Mouse (Mus musculus) forebrain, embryonic 13.5 days (tissue): ENCODE data around the gene Fndc4. TPM values are rescaled to one million over a fixed set of nuclear protein-coding genes. Genes with fewer than 3 reads are reported as not detected.
A peak's percentile ranks its signal among the peaks of the same experiment; 100 is the strongest.

Experiments used
- ATAC-seq: fragments of 200-750 bp; cut with Nextera tagmentation; 2 replicates; pipeline ENCODE4 v1.8.0; 2017
- H3K27ac ChIP-seq: fragments of 300-500 bp; sonication (generic); 2 replicates; pipeline ENCODE4 v1.5.1; 2015; ENCODE audit warnings: inconsistent platforms, mild to moderate bottlenecking, moderate library complexity
- H3K27me3 ChIP-seq: fragments of 300-500 bp; sonication (generic); 2 replicates; pipeline ENCODE4 v1.6.1; 2015; ENCODE audit warnings: mild to moderate bottlenecking, inconsistent platforms
- H3K36me3 ChIP-seq: fragments of 300-500 bp; sonication (generic); 2 replicates; pipeline ENCODE4 v1.6.1; 2015; ENCODE audit warnings: mild to moderate bottlenecking, inconsistent platforms; ENCODE audit not compliant: poor library complexity, severe bottlenecking
- H3K4me1 ChIP-seq: fragments of 300-500 bp; sonication (generic); 2 replicates; pipeline ENCODE4 v1.6.1; 2015; ENCODE audit warnings: inconsistent platforms
- H3K4me2 ChIP-seq: fragments of 300-500 bp; sonication (generic); 2 replicates; pipeline ENCODE4 v1.6.1; 2015; ENCODE audit warnings: inconsistent platforms, mild to moderate bottlenecking, moderate library complexity
- H3K4me3 ChIP-seq: fragments of 300-500 bp; sonication (generic); 2 replicates; pipeline ENCODE4 v1.5.1; 2015; ENCODE audit warnings: mild to moderate bottlenecking, inconsistent platforms
- H3K9ac ChIP-seq: fragments of 300-500 bp; sonication (generic); 2 replicates; pipeline ENCODE4 v1.6.1; 2015; ENCODE audit warnings: mild to moderate bottlenecking, inconsistent platforms
- H3K9me3 ChIP-seq: fragments of 300-500 bp; sonication (generic); replicated peaks from 2 replicates; pipeline ENCODE4 v1.6.1; 2016; ENCODE audit warnings: inconsistent platforms
- WGBS: fragments of 180-500 bp; shearing (Covaris S2); methylation state at CpG from one replicate; pipeline ENCODE4 v1.1.7; 2015; 5-methylcytosine and 5-hydroxymethylcytosine counted together
- polyA plus RNA-seq: library from polyadenylated mRNA; unstranded; fragments of >200 nt; fragmentation: Nextera tagmentation; extraction: Ambion mirVana; gene quantifications from 2 replicates; pipeline ENCODE4 v1.2.1, GENCODE M21; 2015

The Fndc4 gene
- polyA plus RNA-seq: 62.1 and 66.7 TPM in 2 replicates

- Histone ChIP-seq H3K27me3 (no peaks in the 10 kb centered on the region), H3K4me3 (peak within 1 kb of the TSS; percentile 78), H3K27ac (peak within 1 kb of the TSS; percentile 65), H3K4me2 (peak within 1 kb of the TSS; percentile 94), H3K36me3 (peaks cover 13% of the 10 kb centered on the region), H3K9me3 (no peaks in the 10 kb centered on the region), H3K9ac (peak within 1 kb of the TSS; percentile 94), H3K4me1 (peaks cover 30% of the 10 kb centered on the region)
- WGBS: under 1% methylated on average over 34 of the region's 46 CpGs
- peak; percentile 82 for ATAC-seq
These were observed at the start of gene Fndc4 for GRCm38 (mm10) chr5:31295606-31296141. Gene Fndc4 (minus strand): TSS chr5:31296080.

DNA sequence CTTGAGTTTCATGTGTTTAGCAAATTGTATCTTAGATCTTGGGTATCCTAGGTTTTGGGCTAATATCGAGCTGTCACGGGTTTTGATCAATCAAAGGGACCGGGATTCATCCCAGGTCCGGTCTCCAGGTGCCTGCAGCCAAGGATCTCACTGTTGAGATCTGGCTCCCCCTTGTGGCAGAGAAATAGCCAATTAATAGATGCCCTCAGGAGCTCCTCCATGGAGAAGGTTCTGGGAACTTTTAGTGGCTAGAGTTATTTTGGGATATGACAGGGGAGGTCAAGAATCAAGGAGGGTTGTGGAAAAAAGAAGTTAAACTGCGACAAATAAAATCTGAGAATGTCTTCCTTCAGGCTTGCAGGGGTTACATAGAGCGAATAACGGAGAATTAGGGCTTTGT lies 32.4 kb upstream of the Fndc4 start:
- no peaks in the 10 kb centered on the region for H3K27me3 ChIP-seq
- H3K4me1 ChIP-seq: no peaks in the 10 kb centered on the region
- no peak overlapping the region for H3K27ac ChIP-seq
- ATAC-seq: no peak
- peaks cover 3% of the 10 kb centered on the region; the same call in 1 of the 2 replicates for H3K9me3 ChIP-seq
- no peak overlapping the region for H3K9ac ChIP-seq
- H3K4me3 ChIP-seq: no peak overlapping the region
- H3K36me3 ChIP-seq: no peaks in the 10 kb centered on the region
- no peak overlapping the region for H3K4me2 ChIP-seq
- 34% methylated on average over 7 of the region's 7 CpGs for WGBS

- Histone ChIP-seq H3K4me2 (no peak overlapping the region), H3K9ac (no peak overlapping the region), H3K4me1 (no peaks in the 10 kb centered on the region), H3K36me3 (no peaks in the 10 kb centered on the region), H3K27me3 (no peaks in the 10 kb centered on the region), H3K4me3 (no peak overlapping the region), H3K9me3 (no peaks in the 10 kb centered on the region), H3K27ac (no peak overlapping the region)
- ATAC-seq: no peak
- 15% methylated on average over 5 of the region's 5 CpGs for WGBS
These were observed 31.0 kb upstream of the Fndc4 start for GRCm38 (mm10) chr5:31326850-31327249.

DNA sequence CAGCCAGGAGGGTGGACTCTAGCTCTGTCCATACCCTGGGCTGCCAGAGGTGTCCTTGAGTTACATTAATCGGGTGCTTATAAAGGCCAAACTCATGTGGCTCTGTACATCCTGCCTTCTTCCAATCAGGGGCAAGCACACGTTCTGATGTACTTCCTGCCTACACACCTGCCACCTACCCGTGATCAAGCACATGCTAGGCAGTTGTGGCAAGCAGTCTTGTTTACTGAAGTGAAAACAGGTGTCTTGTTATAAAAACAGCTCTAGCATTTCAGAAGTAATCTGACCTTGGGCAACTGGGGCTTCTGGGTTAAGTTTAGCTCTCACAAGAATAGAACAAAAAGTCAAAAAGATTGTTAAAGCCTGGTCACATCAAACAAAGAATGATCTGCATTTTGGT lies 28.2 kb upstream of the Fndc4 start:
- H3K4me3 ChIP-seq: no peak overlapping the region
- no peak for ATAC-seq
- no peaks in the 10 kb centered on the region for H3K4me1 ChIP-seq
- no peaks in the 10 kb centered on the region for H3K36me3 ChIP-seq
- H3K9ac ChIP-seq: no peak overlapping the region
- WGBS: 79% methylated on average over 3 of the region's 3 CpGs
- H3K27ac ChIP-seq: no peak overlapping the region
- H3K9me3 ChIP-seq: no peaks in the 10 kb centered on the region
- H3K4me2 ChIP-seq: no peak overlapping the region
- H3K27me3 ChIP-seq: no peaks in the 10 kb centered on the region

DNA sequence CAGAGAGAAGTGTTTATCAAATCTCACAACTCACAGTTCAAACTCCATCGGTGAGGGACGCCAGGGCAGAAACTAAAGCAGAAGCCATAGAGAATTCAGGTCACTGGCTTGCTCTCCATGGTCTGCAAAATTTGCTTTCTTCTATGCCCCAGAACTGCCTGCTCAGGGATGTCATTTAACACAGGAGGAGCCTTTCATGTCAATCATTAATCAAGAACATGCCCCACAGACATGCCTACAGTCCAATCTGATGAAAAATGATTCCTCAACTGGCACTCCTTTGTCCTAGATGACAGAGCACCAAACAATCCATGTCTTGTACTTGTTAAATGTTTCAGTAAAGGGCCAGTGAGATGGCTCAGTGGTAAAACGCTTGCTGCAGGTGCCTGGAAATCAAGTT lies 26.9 kb upstream of the Fndc4 start:
- ATAC-seq: no peak
- H3K9me3 ChIP-seq: no peaks in the 10 kb centered on the region
- H3K4me1 ChIP-seq: no peaks in the 10 kb centered on the region
- H3K4me2 ChIP-seq: no peak overlapping the region
- H3K4me3 ChIP-seq: no peak overlapping the region
- no peaks in the 10 kb centered on the region for H3K27me3 ChIP-seq
- 88% methylated on average over 3 of the region's 3 CpGs for WGBS
- H3K27ac ChIP-seq: no peak overlapping the region
- H3K36me3 ChIP-seq: no peaks in the 10 kb centered on the region
- no peak overlapping the region for H3K9ac ChIP-seq

DNA sequence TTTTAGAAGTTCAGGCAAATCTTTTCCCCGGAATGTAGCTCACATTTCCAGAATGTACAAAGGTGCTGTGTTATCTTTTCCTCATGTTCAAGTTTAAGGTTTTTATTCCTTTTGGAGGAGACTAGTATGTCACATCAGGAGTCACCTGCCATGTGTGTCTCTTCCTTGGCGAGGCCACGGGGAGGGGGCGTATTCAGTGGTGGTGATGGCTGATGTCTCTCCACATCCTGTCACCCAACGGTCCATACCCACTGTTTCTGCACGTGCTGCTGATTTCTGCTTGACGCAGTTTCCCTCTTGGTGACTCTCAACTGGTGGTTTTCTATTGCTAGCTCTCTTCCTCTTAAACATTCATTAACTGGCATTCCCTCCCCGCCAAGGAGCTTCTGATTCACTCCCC lies 16.9 kb upstream of the Fndc4 start:
- Histone ChIP-seq H3K27ac (no peak overlapping the region), H3K4me1 (no peaks in the 10 kb centered on the region), H3K36me3 (no peaks in the 10 kb centered on the region), H3K9ac (no peak overlapping the region), H3K27me3 (no peaks in the 10 kb centered on the region), H3K4me3 (no peak overlapping the region), H3K4me2 (no peak overlapping the region), H3K9me3 (no peaks in the 10 kb centered on the region)
- ATAC-seq: no peak
- 90% methylated on average over 8 of the region's 8 CpGs for WGBS

- Histone ChIP-seq H3K36me3 (no peaks in the 10 kb centered on the region), H3K9ac (no peak overlapping the region), H3K27ac (no peak overlapping the region), H3K4me3 (no peak overlapping the region), H3K9me3 (no peaks in the 10 kb centered on the region), H3K4me1 (no peaks in the 10 kb centered on the region), H3K4me2 (no peak overlapping the region), H3K27me3 (no peaks in the 10 kb centered on the region)
- ATAC-seq: no peak
- 89% methylated on average over 6 of the region's 6 CpGs for WGBS
These were observed 7.2 kb upstream of the Fndc4 start for GRCm38 (mm10) chr5:31303093-31303492.

DNA sequence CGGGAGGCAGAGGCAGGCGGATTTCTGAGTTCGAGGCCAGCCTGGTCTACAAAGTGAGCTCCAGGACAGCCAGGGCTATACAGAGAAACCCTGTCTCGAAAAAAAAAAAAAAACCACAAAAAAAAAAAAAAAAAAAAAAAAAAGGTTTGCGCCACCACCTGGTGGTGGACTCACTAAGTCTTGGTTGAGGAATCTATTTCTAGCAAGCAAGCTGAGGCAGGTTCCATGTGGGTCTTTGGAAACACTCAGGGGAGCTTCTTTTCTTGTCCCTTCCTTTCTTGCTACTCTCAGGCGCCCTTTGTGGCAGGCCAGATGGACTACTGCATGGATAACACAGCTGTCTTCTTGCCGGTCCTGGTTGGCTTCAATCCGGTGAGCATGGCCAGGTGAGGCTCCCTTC lies 6.0 kb upstream of the Fndc4 start:
- 70% methylated on average over 7 of the region's 8 CpGs for WGBS
- H3K4me3 ChIP-seq: no peak overlapping the region
- H3K36me3 ChIP-seq: no peaks in the 10 kb centered on the region
- no peak overlapping the region for H3K4me2 ChIP-seq
- no peak overlapping the region for H3K27ac ChIP-seq
- no peak overlapping the region for H3K9ac ChIP-seq
- no peaks in the 10 kb centered on the region for H3K9me3 ChIP-seq
- ATAC-seq: no peak
- H3K27me3 ChIP-seq: no peaks in the 10 kb centered on the region
- H3K4me1 ChIP-seq: no peaks in the 10 kb centered on the region

- Histone ChIP-seq H3K4me1 (peaks cover 18% of the 10 kb centered on the region), H3K9me3 (no peaks in the 10 kb centered on the region), H3K4me3 (no peak overlapping the region), H3K27me3 (no peaks in the 10 kb centered on the region), H3K36me3 (peaks cover 3% of the 10 kb centered on the region), H3K27ac (no peak overlapping the region), H3K4me2 (no peak overlapping the region), H3K9ac (no peak overlapping the region)
- WGBS: 71% methylated on average over 2 of the region's 2 CpGs
- ATAC-seq: no peak
These were observed 2.6 kb upstream of the Fndc4 start for GRCm38 (mm10) chr5:31298486-31298885.

- Histone ChIP-seq H3K9me3 (no peaks in the 10 kb centered on the region), H3K4me3 (no peak overlapping the region), H3K27ac (no peak overlapping the region), H3K36me3 (peaks cover 8% of the 10 kb centered on the region), H3K4me1 (peaks cover 19% of the 10 kb centered on the region), H3K4me2 (no peak overlapping the region), H3K27me3 (no peaks in the 10 kb centered on the region), H3K9ac (no peak overlapping the region)
- ATAC-seq: no peak
- WGBS: 82% methylated on average over 3 of the region's 3 CpGs
These were observed 2.1 kb upstream of the Fndc4 start for GRCm38 (mm10) chr5:31297981-31298380.

DNA sequence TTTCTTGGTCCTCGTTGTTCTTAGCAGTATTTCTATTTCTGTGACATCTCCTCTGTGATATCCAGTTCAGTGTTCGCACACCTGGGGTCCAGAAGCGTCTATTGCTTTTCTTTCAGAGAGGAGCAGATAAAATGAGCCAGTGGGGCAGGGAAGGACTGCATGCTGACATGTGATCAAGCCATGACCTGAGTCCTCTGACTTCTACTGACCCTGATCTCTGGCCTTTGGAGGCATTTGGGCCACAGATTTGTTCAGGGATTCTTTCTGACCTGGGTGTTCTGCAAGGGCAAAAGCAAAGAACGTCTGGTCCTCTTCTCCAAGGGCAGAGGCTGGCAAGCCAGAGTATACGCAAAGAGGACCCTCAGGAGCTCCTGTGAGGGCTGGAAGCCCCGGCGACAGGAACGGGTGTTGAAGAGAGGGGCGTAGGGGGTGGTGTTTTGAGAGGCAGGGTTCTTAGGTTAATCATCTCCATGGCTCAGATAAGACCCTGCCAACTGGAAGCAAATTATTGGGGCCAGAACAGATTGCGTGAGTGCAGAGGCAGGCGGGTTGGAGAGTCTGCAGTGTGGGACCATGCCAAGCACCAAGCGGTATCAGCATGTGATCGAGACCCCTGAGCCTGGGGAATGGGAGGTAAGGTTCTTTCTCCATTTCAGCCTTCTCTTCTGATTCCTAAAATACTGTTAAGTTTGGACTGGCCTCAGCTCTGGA lies 1.3 kb upstream of the Fndc4 start, which contains the start of gene Gckr:
TSS of gene Gckr (plus strand) at position 397 of the 711 bp plus-strand sequence.
- ATAC-seq: no peak
- Histone ChIP-seq H3K4me1 (peaks cover 22% of the 10 kb centered on the region), H3K27ac (no peak within 1 kb of the TSS), H3K9me3 (no peaks in the 10 kb centered on the region), H3K4me3 (no peak within 1 kb of the TSS; the same call in 1 of the 2 replicates), H3K9ac (no peak within 1 kb of the TSS), H3K27me3 (no peaks in the 10 kb centered on the region), H3K4me2 (peak within 1 kb of the TSS; percentile 94), H3K36me3 (peaks cover 13% of the 10 kb centered on the region)
- 84% methylated on average over 13 of the region's 13 CpGs for WGBS

- H3K27ac ChIP-seq: peak overlapping the region; percentile 65
- H3K27me3 ChIP-seq: no peaks in the 10 kb centered on the region
- peak overlapping the region; percentile 78 for H3K4me3 ChIP-seq
- H3K4me1 ChIP-seq: peaks cover 36% of the 10 kb centered on the region
- WGBS: 5% methylated on average over 28 of the region's 29 CpGs
- ATAC-seq: no peak; the same call in 1 of the 2 replicates
- peak overlapping the region; percentile 94 for H3K4me2 ChIP-seq
- peak overlapping the region; percentile 94 for H3K9ac ChIP-seq
- no peaks in the 10 kb centered on the region for H3K9me3 ChIP-seq
- H3K36me3 ChIP-seq: peaks cover 13% of the 10 kb centered on the region
These were observed 795 bp downstream of the Fndc4 start for GRCm38 (mm10) chr5:31294964-31295605.
